Mouse (Mus musculus): Measurements from ENCODE around the gene Nav2. TPM values are rescaled to one million over a fixed set of nuclear protein-coding genes. Genes with fewer than 3 reads are reported as not detected.

The Nav2 gene
- polyA plus RNA-seq, 1 experiment, result 46.2 TPM

- H3K27me3 ChIP-seq (ENCODE audit: control insufficient read depth, insufficient read depth, low read length), result no peaks in the 10 kb centered on the region
- no peaks in the 10 kb centered on the region for H3K4me1 ChIP-seq (replicated peaks; ENCODE audit: control insufficient read depth, insufficient read depth, low read length)
- H3K36me3 ChIP-seq (ENCODE audit: control insufficient read depth, insufficient read depth, low read length), result no peaks in the 10 kb centered on the region
- no peak overlapping the region for H3K27ac ChIP-seq (ENCODE audit: control insufficient read depth, insufficient read depth, low read length)
- 90% methylated on average over 13 of the region's 13 CpGs for WGBS
- TF ChIP-seq CTCF (IDR thresholded peaks at IDR 0.05; ENCODE audit: borderline replicate concordance, control insufficient read depth, extremely low read depth, insufficient read depth, low read length, poor library complexity) (no peak), POLR2A (IDR thresholded peaks at IDR 0.05; ENCODE audit: control insufficient read depth, extremely low read depth, insufficient read depth, low read length, poor library complexity) (no peak)
- no peak overlapping the region for H3K4me3 ChIP-seq (ENCODE audit: control insufficient read depth, insufficient read depth, low read length)
- no peak for DNase-seq
Observed at GRCm38 (mm10) chr7:49567346-49568034, 659.0 kb downstream of the Nav2 start.

- TF ChIP-seq CTCF (IDR thresholded peaks at IDR 0.05; ENCODE audit: borderline replicate concordance, control insufficient read depth, extremely low read depth, insufficient read depth, low read length, poor library complexity) (no peak), POLR2A (IDR thresholded peaks at IDR 0.05; ENCODE audit: control insufficient read depth, extremely low read depth, insufficient read depth, low read length, poor library complexity) (no peak)
- Histone ChIP-seq H3K27ac (ENCODE audit: control insufficient read depth, insufficient read depth, low read length) (no peak overlapping the region), H3K27me3 (ENCODE audit: control insufficient read depth, insufficient read depth, low read length) (no peaks in the 10 kb centered on the region), H3K4me1 (replicated peaks; ENCODE audit: control insufficient read depth, insufficient read depth, low read length) (no peaks in the 10 kb centered on the region), H3K36me3 (ENCODE audit: control insufficient read depth, insufficient read depth, low read length) (no peaks in the 10 kb centered on the region), H3K4me3 (ENCODE audit: control insufficient read depth, insufficient read depth, low read length) (no peak overlapping the region)
- 96% methylated on average over 7 of the region's 7 CpGs for WGBS
- DNase-seq, result no peak
Observed at GRCm38 (mm10) chr7:49569646-49570045, 661.1 kb downstream of the Nav2 start.

DNA sequence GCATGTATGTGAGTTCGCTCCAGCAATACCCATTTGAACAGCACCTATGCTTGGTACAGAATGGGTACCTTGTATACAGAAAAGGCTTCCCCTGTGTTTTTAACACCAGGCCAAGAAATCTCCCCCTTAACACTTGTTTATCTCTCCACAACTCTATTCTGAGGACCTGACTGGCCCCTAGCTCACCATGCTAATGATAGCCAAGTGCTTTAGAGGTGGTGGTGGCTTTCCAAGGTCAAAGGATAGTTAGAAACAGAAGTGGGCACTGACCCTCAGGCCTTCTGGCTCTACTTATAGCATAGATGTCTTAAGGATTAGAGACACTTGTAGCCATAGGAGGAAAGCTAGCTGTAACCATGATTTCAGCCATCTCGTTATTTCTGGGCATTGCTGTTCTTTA is 663.1 kb downstream of the Nav2 start:
- Histone ChIP-seq H3K4me1 (replicated peaks; ENCODE audit: control insufficient read depth, insufficient read depth, low read length) (no peaks in the 10 kb centered on the region), H3K36me3 (ENCODE audit: control insufficient read depth, insufficient read depth, low read length) (peaks cover 4% of the 10 kb centered on the region; the same call in 1 of the 2 replicates), H3K27ac (ENCODE audit: control insufficient read depth, insufficient read depth, low read length) (no peak overlapping the region), H3K27me3 (ENCODE audit: control insufficient read depth, insufficient read depth, low read length) (no peaks in the 10 kb centered on the region), H3K4me3 (ENCODE audit: control insufficient read depth, insufficient read depth, low read length) (no peak overlapping the region)
- 95% methylated on average over 2 of the region's 2 CpGs for WGBS
- TF ChIP-seq POLR2A (IDR thresholded peaks at IDR 0.05; ENCODE audit: control insufficient read depth, extremely low read depth, insufficient read depth, low read length, poor library complexity), result no peak
- TF ChIP-seq CTCF (IDR thresholded peaks at IDR 0.05; ENCODE audit: borderline replicate concordance, control insufficient read depth, extremely low read depth, insufficient read depth, low read length, poor library complexity), result no peak
- DNase-seq, result no peak

GRCm38 (mm10) chr7:49575226-49575625 is 666.7 kb downstream of the Nav2 start:
- H3K4me3 ChIP-seq (ENCODE audit: control insufficient read depth, insufficient read depth, low read length), result no peak overlapping the region
- H3K36me3 ChIP-seq (ENCODE audit: control insufficient read depth, insufficient read depth, low read length), result peaks cover 11% of the 10 kb centered on the region; the same call in 1 of the 2 replicates
- no peaks in the 10 kb centered on the region for H3K27me3 ChIP-seq (ENCODE audit: control insufficient read depth, insufficient read depth, low read length)
- 97% methylated on average over 9 of the region's 9 CpGs for WGBS
- no peak for DNase-seq
- no peaks in the 10 kb centered on the region for H3K4me1 ChIP-seq (replicated peaks; ENCODE audit: control insufficient read depth, insufficient read depth, low read length)
- H3K27ac ChIP-seq (ENCODE audit: control insufficient read depth, insufficient read depth, low read length), result no peak overlapping the region
- TF ChIP-seq CTCF (IDR thresholded peaks at IDR 0.05; ENCODE audit: borderline replicate concordance, control insufficient read depth, extremely low read depth, insufficient read depth, low read length, poor library complexity), result no peak
- no peak for TF ChIP-seq POLR2A (IDR thresholded peaks at IDR 0.05; ENCODE audit: control insufficient read depth, extremely low read depth, insufficient read depth, low read length, poor library complexity)

- Histone ChIP-seq H3K4me3 (ENCODE audit: control insufficient read depth, insufficient read depth, low read length) (no peak overlapping the region), H3K27ac (ENCODE audit: control insufficient read depth, insufficient read depth, low read length) (no peak overlapping the region), H3K4me1 (replicated peaks; ENCODE audit: control insufficient read depth, insufficient read depth, low read length) (no peaks in the 10 kb centered on the region), H3K36me3 (ENCODE audit: control insufficient read depth, insufficient read depth, low read length) (peaks cover 11% of the 10 kb centered on the region; the same call in 1 of the 2 replicates), H3K27me3 (ENCODE audit: control insufficient read depth, insufficient read depth, low read length) (no peaks in the 10 kb centered on the region)
- 91% methylated on average over 2 of the region's 2 CpGs for WGBS
- DNase-seq, result no peak
- TF ChIP-seq CTCF (IDR thresholded peaks at IDR 0.05; ENCODE audit: borderline replicate concordance, control insufficient read depth, extremely low read depth, insufficient read depth, low read length, poor library complexity), result no peak
- TF ChIP-seq POLR2A (IDR thresholded peaks at IDR 0.05; ENCODE audit: control insufficient read depth, extremely low read depth, insufficient read depth, low read length, poor library complexity), result no peak
Observed at GRCm38 (mm10) chr7:49577096-49577495, 668.6 kb downstream of the Nav2 start.

- H3K27me3 ChIP-seq (ENCODE audit: control insufficient read depth, insufficient read depth, low read length), result no peaks in the 10 kb centered on the region
- no peak overlapping the region for H3K4me3 ChIP-seq (ENCODE audit: control insufficient read depth, insufficient read depth, low read length)
- TF ChIP-seq POLR2A (IDR thresholded peaks at IDR 0.05; ENCODE audit: control insufficient read depth, extremely low read depth, insufficient read depth, low read length, poor library complexity) (no peak), CTCF (IDR thresholded peaks at IDR 0.05; ENCODE audit: borderline replicate concordance, control insufficient read depth, extremely low read depth, insufficient read depth, low read length, poor library complexity) (no peak)
- WGBS, result 89% methylated on average over 2 of the region's 2 CpGs
- no peak for DNase-seq
- no peak overlapping the region for H3K27ac ChIP-seq (ENCODE audit: control insufficient read depth, insufficient read depth, low read length)
- no peaks in the 10 kb centered on the region for H3K4me1 ChIP-seq (replicated peaks; ENCODE audit: control insufficient read depth, insufficient read depth, low read length)
- H3K36me3 ChIP-seq (ENCODE audit: control insufficient read depth, insufficient read depth, low read length), result peaks cover 5% of the 10 kb centered on the region; the same call in 1 of the 2 replicates
Observed at GRCm38 (mm10) chr7:49581951-49582350, 673.4 kb downstream of the Nav2 start.
